ENCODE assay signal across 26 mouse cellular contexts in the genomic region with DNA sequence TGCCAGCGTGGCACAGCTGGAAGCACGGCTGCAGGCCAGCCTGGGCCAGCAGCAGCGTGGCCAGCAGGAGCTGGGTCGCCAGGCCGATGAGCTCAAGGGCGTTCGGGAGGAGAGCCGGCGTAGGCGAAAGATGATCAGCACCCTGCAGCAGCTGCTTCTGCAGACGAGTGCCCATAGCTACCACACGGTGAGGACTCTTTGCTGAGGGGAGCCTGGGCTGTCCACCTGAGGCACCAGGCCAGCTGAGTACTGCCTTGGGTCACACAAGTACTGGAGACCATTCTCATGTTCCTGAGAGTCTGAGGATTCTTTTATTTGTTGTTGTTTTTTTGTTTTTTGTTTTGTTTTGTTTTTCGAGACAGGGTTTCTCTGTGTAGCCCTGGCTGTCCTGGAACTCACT. TPM values are rescaled to one million over a fixed set of nuclear protein-coding genes. Genes with fewer than 3 reads are reported as not detected.
"Had no signal": no experiment of that assay in that cellular context is flagged by ENCODE, and none has a peak within 500 bp of the region (broad histone marks: within the 10 kb centered on the region; RNA-seq: fewer than 3 reads in every experiment).

No protein-coding gene starts in this region.

- ATAC-seq: liver, postnatal 0 days; lung, postnatal 0 days had no signal

- H3K4me1 ChIP-seq: liver, embryonic 15.5 days; lung, embryonic 15.5 days; neural tube, embryonic 15.5 days; stomach, embryonic 15.5 days had no signal

- H3K27ac ChIP-seq: liver, embryonic 15.5 days; lung, embryonic 15.5 days; midbrain, embryonic 10.5 days; midbrain, embryonic 13.5 days; midbrain, embryonic 15.5 days; neural tube, embryonic 13.5 days; neural tube, embryonic 15.5 days; stomach, embryonic 15.5 days; stomach, postnatal 0 days had no signal

- DNase-seq: liver, postnatal 0 days; lung, adult 2 months; lung, postnatal 14 days; lung, postnatal 4 days; retina, postnatal 1 day; right cerebral cortex, adult 18-20 months; right cerebral cortex, postnatal 25 days; right cerebral cortex, postnatal 4 days; thymus, adult 2 months; thymus, postnatal 25 days; thymus, postnatal 4 days had no signal

- H3K9me3 ChIP-seq: liver, embryonic 15.5 days; lung, embryonic 15.5 days; midbrain, embryonic 10.5 days; midbrain, embryonic 13.5 days; midbrain, embryonic 15.5 days; neural tube, embryonic 13.5 days; neural tube, embryonic 15.5 days; stomach, embryonic 15.5 days had no signal

- H3K4me3 ChIP-seq: liver, embryonic 15.5 days; lung, embryonic 15.5 days; midbrain, embryonic 10.5 days; midbrain, embryonic 13.5 days; midbrain, embryonic 15.5 days; myocyte; neural tube, embryonic 13.5 days; neural tube, embryonic 15.5 days; stomach, embryonic 15.5 days had no signal

- H3K9ac ChIP-seq: liver, embryonic 15.5 days; liver, postnatal 0 days; lung, embryonic 15.5 days; midbrain, embryonic 13.5 days; midbrain, embryonic 15.5 days; neural tube, embryonic 13.5 days; neural tube, embryonic 15.5 days; stomach, embryonic 15.5 days had no signal

- H3K36me3 ChIP-seq: liver, embryonic 15.5 days; midbrain, embryonic 15.5 days had no signal

- H3K4me2 ChIP-seq: liver, embryonic 15.5 days; lung, embryonic 15.5 days; midbrain, embryonic 13.5 days; midbrain, embryonic 15.5 days; neural tube, embryonic 13.5 days; neural tube, embryonic 15.5 days; stomach, embryonic 15.5 days had no signal

- H3K27me3 ChIP-seq: liver, embryonic 15.5 days; lung, embryonic 15.5 days; midbrain, embryonic 13.5 days; midbrain, embryonic 15.5 days; neural tube, embryonic 13.5 days; neural tube, embryonic 15.5 days; stomach, embryonic 15.5 days had no signal

RNA-seq across cellular contexts. Expression of gene Dzip1l, which starts 8.4 kb away (rescaled TPM):
- total RNA-seq: megakaryocyte-erythroid progenitor cell, adult 5-6 weeks had no signal

RNA-seq across cellular contexts. Expression of gene A4gnt, which starts 25.4 kb away (rescaled TPM):
- total RNA-seq: megakaryocyte-erythroid progenitor cell, adult 5-6 weeks had no signal
- polyA plus RNA-seq: liver, embryonic 15.5 days; liver, postnatal 0 days; lung, adult 2 months; lung, embryonic 15.5 days; lung, postnatal 0 days; midbrain, embryonic 10.5 days; midbrain, embryonic 13.5 days; midbrain, embryonic 15.5 days; myocyte; neural tube, embryonic 11.5 days; neural tube, embryonic 13.5 days; neural tube, embryonic 15.5 days; spleen, adult 2 months; testis, adult 2 months had no signal
